Mouse (Mus musculus): ENCODE results near the gene Ints1. TPM values are rescaled to one million over a fixed set of nuclear protein-coding genes. Genes with fewer than 3 reads are reported as not detected.

Gene Ints1
- polyA plus RNA-seq, 1 experiment from 2014 or later = 35.3 TPM

DNA sequence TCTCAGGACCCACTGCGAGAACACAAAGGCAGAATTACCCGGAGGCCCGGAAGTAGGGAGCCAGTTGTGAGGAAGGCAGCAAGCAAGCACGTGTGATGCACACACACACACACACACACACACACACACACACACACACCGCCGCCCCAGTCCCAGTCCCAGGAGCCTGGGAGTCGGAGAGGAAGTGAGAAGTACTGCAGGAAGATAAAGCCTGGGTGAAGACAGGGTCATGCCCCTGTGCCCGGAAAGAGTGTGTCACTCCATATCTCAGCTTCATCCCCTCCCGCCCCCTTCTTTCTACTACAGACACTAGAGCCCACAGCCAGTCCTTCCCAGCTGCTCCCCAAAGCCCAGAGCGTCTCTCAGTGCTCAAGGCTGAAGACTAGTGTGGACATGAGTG is 73.2 kb downstream of the Ints1 start:
- Histone ChIP-seq H3K9me3 (ENCODE audit: control insufficient read depth, low read depth, low read length) (no peaks in the 10 kb centered on the region; the same call in 1 of the 2 replicates), H3K9ac (replicated peaks; ENCODE audit: low read depth, low read length) (no peak overlapping the region), H3K4me1 (ENCODE audit: control insufficient read depth, insufficient read depth, low read length) (no peaks in the 10 kb centered on the region), H3K27ac (ENCODE audit: low read length) (no peak overlapping the region), H3K36me3 (ENCODE audit: control insufficient read depth, insufficient read depth, low read length) (no peaks in the 10 kb centered on the region), H3K27me3 (ENCODE audit: control insufficient read depth, insufficient read depth, low read length) (no peaks in the 10 kb centered on the region), H3K4me3 (ENCODE audit: low read depth, low read length) (no peak overlapping the region), H3K4me2 (replicated peaks; ENCODE audit: low read depth, low read length) (no peak overlapping the region)
- 50% methylated on average over 10 of the region's 10 CpGs for WGBS
- ATAC-seq (ENCODE audit: insufficient number of reproducible peaks, insufficient read depth, low FRiP score, low read depth) = no peak

Small RNA genes lying within 50 kb of the gene (microRNA-seq; reads per million reads assigned to microRNA genes)
- gene Mir7037 = not detected

Other genes with a start within 250 kb of the Ints1 start
- gene Uncx, start 232.2 kb downstream of the Ints1 start, polyA plus RNA-seq (2014; fragmentation: Nextera tagmentation; extraction: Ambion mirVana) = not detected in 2 replicates
- gene Micall2, start 39.3 kb downstream of the Ints1 start, polyA plus RNA-seq (2014; fragmentation: Nextera tagmentation; extraction: Ambion mirVana) = 5.9 and 6.6 TPM in 2 replicates
- 6.9 and 7.1 TPM in 2 replicates for gene Mafk, start 15.8 kb upstream of the Ints1 start, polyA plus RNA-seq (2014; fragmentation: Nextera tagmentation; extraction: Ambion mirVana)
- 9.0 and 10.3 TPM in 2 replicates for gene Tmem184a, start 44.2 kb upstream of the Ints1 start, polyA plus RNA-seq (2014; fragmentation: Nextera tagmentation; extraction: Ambion mirVana)
- gene Gm26938, start 50.7 kb upstream of the Ints1 start, polyA plus RNA-seq (2014; fragmentation: Nextera tagmentation; extraction: Ambion mirVana) = not detected in 2 replicates
- 61.3 and 72.7 TPM in 2 replicates for gene Psmg3, start 51.2 kb upstream of the Ints1 start, polyA plus RNA-seq (2014; fragmentation: Nextera tagmentation; extraction: Ambion mirVana)
- 0.09 and 0.17 TPM in 2 replicates for gene Elfn1, start 132.3 kb upstream of the Ints1 start, polyA plus RNA-seq (2014; fragmentation: Nextera tagmentation; extraction: Ambion mirVana)